Mouse (Mus musculus) erythroblast, embryonic 14.5 days (primary cell): ENCODE measurements around the gene Nfkbib.

ENCODE experiments used
- GATA1 ChIP-seq: IDR thresholded peaks from 2 replicates; pipeline ENCODE4 v1.6.1; 2012; ENCODE audit warnings: low read length, inconsistent platforms, mixed read lengths
- TAL1 ChIP-seq: IDR thresholded peaks from 3 replicates; pipeline ENCODE4 v1.6.1; 2012; ENCODE audit warnings: low read length, inconsistent platforms, mixed read lengths

DNA sequence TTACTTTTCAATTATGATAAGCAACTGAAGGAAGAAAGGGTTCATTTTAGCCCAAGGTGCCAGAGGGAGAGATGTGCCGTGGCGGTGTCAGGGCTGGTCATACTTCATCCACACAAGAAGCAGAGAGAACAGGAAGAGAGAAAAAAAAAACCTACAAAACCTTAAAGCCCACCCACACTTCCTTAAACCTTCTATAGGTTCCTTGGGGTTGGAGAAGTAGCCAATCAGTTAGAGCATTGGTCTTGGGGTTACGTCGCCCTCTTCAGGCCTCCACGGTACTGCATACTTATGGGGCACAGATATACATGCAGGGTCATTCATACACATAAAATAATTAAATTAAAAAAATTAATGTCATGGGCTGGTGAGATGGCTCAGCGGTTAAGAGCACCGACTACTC is 45.2 kb downstream of the Nfkbib start:
- no peak for TF ChIP-seq TAL1
- no peak for TF ChIP-seq GATA1
